Mouse (Mus musculus): ENCODE results near the gene Mavs.
A peak's percentile ranks its signal among the peaks of the same experiment; 100 is the strongest.
"Not testable (repeated sequence)": the region's sequence is repeated elsewhere in the genome, so short reads cannot be mapped to it uniquely, and the experiment has no call there.

Gene Mavs

DNA sequence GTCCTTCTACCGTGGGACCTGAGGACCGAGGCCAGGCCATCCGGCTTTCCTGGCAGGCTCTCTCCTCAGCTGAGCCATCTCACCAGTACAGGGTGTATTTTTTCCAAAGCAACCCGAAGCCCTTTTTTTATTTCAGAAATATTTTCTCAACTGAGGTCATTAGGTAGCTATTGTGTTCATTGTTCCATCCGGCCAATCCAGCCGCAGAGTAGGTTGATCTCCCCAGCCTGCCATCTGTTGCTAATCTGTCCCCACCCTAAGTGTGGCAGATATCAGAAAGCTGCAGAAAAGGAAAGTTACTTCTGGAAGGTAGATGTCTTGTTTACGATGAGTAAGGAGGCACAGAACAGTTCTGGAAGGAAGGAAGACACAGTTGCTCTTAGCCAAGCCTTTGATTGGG is 20.1 kb upstream of the Mavs start:
- DNase-seq = no peak

DNA sequence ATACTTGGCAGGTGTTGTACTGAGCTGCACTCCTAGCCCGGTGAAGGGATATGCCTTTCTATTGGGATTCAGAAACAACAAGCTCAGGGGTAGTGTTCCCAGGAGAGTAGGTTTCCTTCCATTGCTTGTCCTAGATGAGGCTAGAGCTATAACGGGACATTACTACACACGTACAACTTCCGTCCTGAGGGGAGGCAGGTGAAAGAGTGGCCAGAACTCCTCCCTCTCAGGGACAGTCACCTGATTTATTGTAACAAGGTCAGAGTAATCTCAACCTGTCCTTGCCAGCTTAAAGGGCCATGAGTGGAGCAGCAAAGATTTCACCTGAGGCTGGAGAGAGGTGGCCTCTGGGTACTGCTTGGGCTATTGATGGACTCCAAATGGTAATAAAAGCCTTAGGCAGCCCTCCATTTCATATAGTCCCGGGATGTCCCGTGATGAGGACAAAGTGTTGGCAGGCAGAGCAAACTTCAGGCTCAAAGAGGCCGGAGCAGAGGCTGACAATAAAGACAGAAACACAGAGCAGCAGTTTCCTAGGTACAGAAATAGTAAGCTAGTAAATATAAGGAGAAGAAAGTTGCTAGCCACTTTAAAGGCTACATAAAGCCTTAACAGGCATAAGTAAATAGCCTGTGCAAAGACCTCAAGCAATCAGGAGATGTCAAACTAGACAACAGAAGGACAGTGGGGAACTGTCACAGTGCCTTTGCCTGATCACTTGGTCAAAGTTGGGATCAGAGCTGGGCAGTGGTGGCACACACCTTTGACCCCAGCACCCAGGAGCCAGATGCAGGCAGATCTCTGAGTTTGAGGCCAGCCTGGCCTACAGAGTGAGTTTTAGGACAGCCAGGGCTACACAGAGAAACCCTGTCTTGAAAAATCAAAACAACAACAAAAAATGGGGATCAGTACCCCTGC is 17.7 kb upstream of the Mavs start:
- no peak for DNase-seq

DNA sequence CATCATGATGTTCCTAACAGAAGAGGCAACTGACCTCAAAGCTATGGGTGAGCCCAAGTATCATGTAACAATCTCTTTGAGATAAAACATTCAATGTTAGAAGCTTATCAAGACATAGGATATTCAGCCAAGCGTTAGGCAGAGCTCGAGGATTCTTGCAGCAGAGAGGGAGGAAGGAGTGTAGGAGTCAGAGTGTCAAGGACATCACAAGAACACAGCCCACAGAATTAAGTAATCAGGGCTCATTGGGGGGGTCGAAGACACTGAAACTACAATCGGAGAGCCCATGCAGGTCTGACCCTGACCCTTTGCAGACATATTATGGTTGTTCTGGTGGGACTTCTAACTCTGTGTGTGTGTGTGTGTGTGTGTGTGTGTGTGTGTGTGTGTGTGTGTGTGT is 13.8 kb upstream of the Mavs start:
- no peak for DNase-seq

DNA sequence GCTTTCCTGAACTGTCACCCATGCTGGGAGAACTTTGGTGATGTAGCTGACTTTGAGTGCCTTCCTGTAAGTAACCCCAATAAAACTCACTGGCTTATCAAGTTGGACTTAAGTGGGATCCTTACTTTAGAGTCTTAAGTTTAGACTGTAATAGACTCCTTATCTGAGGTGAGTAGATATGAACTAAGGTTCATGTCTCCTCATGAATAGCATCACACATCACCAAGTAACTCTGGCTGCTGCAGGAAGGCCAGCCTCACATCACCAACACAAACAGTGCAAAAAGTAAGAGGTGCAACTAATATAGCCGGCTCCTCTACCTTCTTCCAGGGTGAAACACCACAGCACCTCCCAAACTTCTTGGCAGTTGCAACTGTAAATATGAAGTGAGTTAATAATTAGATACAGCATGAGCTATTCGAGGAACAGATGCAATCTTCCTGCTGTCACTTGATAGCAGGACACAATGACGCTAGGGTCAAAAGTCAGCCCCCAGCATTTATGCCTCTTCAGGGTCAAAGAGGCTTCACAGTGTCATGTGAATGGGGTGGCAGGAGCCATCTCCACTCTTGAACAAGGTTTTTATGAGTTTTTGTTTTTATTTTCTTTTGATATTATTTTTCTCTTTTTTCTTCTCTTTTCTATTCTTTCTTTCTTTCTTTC is 11.9 kb upstream of the Mavs start:
- DNase-seq = no peak

DNA sequence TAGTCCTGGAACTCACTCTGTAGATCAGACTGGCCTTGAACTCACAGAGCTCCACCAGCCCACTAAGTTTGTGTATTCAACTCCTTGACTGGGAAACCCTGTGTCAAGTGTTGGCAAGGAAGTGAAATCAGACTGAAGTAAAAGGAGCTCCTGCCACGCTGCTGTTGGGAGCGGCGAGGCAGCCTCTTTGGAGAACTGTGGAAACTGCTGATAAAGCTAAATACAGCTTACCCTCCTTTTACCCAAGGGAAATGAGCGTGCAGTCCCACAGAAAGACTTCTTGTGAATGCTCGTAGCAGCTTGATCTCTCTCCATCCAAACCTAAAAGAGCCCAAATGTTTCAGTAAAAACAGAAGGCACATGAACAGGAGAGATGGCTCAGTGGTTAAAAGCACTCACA is 11.3 kb upstream of the Mavs start:
- no peak for DNase-seq

DNA sequence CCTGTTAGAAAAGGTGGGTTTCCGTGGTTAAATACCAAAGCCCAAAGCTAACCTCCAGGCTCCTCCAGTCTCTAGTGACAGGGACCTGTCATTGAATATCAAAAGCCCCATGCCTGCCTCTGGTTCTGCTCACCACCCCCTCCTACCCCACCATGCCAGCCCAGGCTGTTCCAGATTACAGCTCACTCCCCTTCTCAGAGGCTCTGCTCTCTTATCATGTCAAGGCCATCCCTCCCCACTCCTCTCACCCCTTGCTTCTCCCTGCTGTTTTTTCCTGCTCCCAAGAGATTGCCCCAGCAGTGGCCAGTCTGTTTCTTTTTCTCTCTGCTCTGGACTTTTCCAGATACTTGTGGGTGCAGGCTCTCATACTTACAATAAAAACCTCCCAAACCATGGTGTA is 10.3 kb upstream of the Mavs start:
- DNase-seq = no peak

- no peak for DNase-seq
These were observed 8.7 kb upstream of the Mavs start for GRCm38 (mm10) chr2:131225178-131225577.

DNA sequence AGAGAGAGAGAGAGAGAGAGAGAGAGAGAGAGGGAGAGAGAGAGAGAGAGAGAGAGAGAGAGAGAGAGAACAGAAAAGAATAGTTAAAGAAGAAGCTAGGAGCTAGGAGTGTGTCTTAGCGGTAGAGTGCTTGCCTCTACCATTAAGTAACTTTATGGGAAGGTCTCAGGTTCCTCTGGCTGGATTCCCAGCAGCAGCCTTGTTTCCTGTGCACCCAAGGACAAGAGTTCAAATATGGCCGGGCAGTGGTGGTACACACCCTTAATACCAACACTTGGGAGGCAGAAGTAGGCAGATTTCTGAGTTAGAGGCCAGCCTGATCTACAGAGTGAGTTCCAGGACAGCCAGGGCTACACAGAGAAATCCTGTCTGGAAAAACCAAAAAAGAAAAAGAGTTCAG is 7.2 kb upstream of the Mavs start:
- not testable (repeated sequence) for DNase-seq

DNA sequence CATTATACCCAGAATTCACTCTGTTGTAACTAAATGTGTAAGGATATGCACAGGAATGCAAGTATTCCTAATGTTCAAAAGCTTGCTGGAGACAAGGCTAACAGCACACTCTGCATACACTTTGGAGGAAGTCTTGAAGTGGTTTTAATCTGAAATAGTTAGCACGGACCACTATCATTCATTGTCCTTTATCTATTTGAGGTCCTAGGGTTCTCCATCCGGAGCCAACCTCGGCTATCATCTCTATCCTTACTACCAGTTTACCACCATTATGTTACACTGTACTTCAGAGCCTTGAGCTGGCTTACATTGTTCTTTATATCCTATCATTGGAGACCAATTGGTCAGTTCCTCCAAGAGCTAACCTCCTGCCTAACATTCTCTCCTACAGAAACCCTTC is 6.6 kb upstream of the Mavs start:
- DNase-seq = no peak

- DNase-seq = peak; percentile 18 to 22
These were observed 1.3 kb upstream of the Mavs start for GRCm38 (mm10) chr2:131232558-131232957.

DNA sequence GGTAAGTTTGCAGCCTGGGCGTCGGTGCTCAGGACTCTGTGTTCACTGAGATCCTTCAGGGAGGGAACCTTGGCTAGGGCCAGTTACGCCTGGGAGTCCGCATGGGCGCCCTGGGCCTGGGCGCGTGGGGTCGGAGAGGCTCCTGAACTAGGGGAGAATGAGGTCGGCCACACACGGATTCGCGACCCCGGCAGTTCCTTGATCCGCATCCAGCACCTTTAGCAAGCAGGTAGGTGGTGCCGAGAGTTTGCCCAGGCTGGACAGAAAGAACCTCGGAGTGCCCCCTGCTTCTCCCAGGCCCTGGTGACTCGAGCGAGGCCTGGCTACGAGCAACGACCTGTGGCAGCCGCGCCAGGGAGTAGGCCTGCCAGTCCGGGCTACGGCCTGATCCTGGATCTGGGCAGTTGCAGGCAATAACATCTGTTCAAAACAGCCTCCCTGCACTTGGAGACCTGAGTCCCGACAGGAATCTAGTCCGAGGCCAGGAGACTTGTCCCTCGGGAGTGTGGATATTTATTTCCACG is 326 bp downstream of the Mavs start:
- no peak for DNase-seq

- peak; percentile 65 to 71 for DNase-seq
These were observed 1.2 kb downstream of the Mavs start for GRCm38 (mm10) chr2:131234970-131235635.

DNA sequence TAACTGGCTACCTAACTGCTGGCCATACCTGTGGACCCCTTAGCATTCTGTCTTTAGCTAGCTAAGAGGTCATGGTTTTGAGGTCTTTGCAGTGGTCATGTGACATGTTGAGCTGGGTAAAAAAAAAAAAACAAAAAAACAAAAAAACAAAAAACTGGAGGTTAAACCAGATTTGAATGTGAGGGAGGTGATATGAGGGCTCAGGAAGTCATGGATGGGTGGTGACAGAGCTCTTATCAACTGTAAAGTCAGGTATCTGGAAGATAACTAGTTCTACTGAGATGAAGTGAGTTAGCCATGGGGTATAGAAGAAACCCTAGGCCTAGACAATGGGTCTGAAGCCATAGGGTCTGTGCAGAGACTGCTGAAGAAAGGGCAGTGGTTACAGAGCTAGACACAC is 8.3 kb downstream of the Mavs start:
- DNase-seq = no peak

DNA sequence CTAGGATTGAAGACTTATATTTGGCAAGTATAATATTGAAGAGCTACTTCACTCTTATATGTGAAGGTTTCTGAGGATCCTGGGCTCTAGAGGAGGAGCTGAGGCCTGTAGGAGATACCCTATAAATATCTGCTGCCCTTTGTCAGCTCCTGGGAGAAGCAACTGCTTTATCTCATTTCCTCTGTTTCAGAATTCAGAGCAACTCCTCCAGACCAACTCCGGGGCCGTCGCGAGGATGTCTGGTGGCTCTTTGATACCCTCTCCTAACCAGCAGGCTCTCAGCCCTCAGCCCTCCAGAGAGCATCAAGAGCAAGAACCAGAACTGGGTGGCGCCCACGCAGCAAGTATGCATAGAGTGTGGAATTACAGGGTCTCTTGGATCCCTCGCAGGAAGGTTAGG is 9.1 kb downstream of the Mavs start:
- DNase-seq = no peak

GRCm38 (mm10) chr2:131253681-131254328 is 19.9 kb downstream of the Mavs start:
- DNase-seq = peak; percentile 67 to 70

DNA sequence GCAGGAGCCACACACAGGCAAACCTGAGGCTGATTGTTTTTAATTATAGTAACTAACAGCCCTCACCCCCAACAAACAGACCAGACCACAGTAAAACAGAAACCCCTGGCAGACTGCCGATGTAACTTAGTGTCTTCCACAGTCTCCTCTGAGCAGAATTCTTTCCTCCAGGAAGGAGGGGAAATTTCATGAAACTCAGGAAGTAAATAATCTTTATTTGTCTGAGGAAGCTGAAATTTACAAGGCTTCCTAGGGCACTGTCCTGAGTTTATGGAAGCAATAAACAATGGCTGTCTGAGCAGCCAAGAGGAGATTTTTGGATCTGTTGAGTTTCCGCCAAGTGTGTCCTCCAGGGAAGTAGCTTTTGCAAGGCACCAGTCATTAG is 20.5 kb downstream of the Mavs start:
- DNase-seq = no peak

- DNase-seq = peak in 1 of 2 experiments; percentile 15
These were observed 21.9 kb downstream of the Mavs start for GRCm38 (mm10) chr2:131255738-131256137.

- no peak for DNase-seq
These were observed 24.8 kb downstream of the Mavs start for GRCm38 (mm10) chr2:131258693-131259092.

GRCm38 (mm10) chr2:131260544-131261307 is 26.9 kb downstream of the Mavs start:
- DNase-seq = no peak

DNA sequence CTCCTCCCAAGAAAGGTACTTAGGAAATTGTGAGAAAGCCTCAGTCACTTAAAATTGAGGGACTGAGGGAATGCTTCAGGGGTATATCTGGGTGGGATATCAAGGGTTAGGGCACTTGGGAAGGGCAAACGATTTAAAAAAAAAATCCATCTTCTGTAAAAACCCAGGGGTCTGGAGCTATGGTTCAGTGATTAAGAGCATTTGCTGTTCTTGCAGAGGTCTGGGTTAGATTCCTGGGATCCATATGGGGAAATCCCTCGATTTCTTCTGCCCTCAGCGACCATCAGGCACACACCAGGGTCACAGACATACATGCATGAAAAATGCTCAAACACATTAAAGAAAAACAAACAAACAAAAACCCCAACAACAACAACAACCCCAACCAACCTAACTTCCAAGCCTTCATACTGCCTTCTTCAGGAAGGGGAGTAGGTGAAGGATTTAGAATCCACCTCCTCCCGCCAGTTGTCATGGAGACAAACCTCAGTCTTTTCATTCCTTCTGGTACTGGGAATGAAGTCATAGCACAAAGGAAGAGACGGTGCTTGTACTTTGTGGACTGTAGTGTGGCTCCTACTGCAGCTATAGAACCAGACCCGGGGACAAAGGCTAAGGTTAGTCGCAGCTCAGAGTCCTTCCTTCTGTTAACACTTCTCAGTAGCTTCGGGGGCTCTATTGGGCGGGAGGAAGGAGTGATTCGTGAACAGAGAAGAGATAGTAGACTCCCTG is 27.8 kb downstream of the Mavs start:
- no peak for DNase-seq

DNA sequence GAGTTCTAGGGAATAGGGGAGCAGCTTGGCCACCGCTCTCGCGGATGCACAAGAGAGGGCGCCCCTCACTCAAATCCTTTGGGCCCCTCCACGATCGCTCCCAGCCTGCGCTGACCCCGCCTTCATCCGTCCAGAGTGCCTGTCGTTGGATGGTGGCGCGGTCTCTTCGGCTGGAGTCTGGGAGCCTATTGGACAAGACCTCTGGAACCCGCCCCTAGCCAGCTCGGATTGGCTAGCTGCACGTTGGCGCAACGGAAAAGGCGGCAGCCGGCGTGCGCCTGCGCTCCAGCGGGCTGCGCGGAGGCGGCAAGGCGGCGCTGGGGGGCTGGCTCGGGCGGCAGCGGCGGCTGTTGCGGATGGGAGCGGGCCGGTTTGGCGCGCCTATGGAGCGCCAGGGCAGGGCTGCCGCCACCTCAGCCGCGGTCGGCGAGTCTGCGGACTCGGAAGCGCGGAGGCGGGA is 28.4 kb downstream of the Mavs start, which contains the start of gene Pank2:
Pank2 (plus strand) TSS at position 283 of the 460 bp plus-strand sequence.
- DNase-seq = peak; percentile 93
